Mouse (Mus musculus): ENCODE results near the gene Stk32c.

- no peak for TF ChIP-seq EP300 (IDR thresholded peaks at IDR 0.05)
- TF ChIP-seq CTCF (IDR thresholded peaks at IDR 0.05) = no peak
Measured at GRCm38 (mm10) chr7:139246086-139246485, 33.0 kb upstream of the Stk32c start.

All from lung, postnatal 0 days (tissue).